Mouse (Mus musculus) CD4-positive helper T cell, adult 2 months (primary cell): Measurements from ENCODE around the gene Wapl.
A peak's percentile ranks its signal among the peaks of the same experiment; 100 is the strongest.

ENCODE experiments used
- DNase-seq: peaks from one replicate; pipeline ENCODE4 v3.0.0-alpha.2; 2012; ENCODE audit warnings: low read depth, missing footprints, low spot score

Gene Wapl

DNA sequence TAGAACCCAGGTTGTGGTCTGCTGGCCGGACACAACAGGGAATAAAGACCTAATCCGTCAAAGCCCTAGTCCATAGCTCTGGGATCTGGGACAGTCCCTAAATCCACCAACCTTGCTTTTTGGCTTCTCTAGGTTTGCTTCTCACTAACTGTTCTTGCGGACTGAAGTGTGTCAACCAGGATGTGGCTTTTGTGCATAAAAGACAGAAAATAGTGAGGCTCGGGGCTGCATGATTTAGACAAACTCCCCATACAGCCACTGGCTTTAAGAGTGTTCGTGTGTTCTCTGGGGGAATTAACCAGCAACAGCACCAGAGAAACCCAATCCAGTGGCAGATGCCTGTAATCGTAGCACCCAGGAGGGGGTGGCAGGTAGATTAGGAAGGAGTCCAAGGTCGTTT, 98.4 kb downstream of the Wapl start:
- peak; percentile 39 for DNase-seq

DNA sequence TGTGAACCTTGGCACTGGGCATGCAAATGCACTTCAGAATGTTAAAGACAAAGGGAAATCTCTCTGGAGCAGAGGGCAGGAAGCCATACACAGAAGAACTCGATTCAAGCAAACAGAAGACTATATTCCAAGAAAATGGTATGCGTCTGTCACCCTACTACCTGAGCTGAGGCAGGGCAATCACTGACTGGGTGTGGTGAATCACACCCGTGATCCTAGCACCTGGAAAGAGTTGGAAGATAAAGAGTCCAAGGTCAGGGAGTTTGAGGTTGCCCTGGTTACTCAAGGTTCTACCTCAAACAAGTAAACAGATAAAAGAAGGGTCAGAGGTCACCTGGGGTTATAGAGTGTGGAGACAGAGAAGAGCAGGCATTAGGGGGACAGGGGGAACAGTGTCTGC, 100.0 kb downstream of the Wapl start:
- DNase-seq, result no peak

DNA sequence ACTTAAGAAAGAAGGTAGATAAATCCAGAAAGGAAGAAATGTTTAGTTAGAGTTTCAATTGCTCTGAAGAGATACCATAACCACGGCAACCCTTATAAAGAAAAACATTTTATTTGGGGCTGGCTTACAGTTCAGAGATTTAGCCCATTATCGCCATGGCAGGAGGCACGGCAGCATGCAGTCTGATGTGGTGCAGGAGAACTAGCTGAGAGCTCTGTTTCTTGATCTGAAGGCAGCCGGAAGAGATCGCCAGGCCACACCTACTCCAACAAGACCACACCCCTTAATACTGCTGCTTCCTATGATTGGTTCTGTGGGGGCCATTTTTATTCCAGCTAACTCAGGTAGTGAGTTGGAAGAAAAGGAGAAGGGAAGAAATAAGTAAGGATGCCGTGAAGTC, 100.5 kb downstream of the Wapl start:
- no peak for DNase-seq

DNA sequence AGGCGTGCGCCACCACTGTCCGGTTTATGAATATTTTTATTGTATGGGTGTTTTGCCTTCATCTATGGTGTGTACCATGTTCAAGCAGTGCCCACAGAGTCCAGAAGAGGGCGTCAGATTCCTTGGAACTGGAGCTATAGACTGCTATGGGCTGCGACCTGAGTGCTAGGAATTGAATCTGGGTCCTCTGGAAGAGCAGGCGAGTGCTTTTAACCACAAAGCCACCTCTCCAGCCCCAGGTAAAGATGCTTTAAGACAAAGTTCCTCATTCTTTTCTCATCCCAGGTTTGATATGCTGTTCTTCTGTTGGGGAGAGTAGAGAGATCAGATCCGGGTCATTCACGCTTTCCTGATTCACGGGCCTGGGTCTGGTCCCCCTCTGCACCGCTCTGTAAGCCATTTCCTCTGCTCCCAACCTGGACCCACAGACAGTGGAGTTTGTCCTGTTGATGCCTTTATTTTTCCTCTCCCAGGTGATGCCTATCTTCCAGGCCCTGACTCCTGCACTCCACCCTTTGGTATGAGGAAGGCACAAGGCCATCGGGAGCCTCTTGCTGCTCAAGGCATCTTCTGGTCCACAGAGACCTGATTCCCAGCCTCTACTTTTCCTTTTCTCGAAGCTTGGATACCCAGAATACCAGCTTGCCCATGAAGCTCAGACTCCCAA, 103.1 kb downstream of the Wapl start:
- DNase-seq, result no peak

DNA sequence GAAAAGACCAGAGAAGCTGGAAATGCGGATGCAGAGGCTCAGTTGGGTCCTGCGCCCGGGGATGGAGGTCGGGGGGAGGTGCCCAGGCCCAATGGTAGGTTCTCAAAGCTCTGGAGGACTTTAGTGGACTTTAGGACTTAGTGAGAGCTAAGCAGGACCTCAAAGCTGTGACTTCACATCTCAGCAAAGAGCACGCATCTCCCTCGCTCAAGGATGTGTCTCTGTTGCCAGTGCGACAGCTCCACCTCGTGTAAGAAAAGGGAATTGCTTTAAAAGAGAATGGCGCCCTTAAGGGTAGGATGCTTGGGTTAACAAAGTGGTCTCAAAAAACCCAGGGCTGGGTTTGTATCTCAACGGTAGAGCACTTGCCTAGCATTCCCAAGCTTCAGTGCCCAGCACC, 104.1 kb downstream of the Wapl start:
- peak; percentile 72 for DNase-seq

DNA sequence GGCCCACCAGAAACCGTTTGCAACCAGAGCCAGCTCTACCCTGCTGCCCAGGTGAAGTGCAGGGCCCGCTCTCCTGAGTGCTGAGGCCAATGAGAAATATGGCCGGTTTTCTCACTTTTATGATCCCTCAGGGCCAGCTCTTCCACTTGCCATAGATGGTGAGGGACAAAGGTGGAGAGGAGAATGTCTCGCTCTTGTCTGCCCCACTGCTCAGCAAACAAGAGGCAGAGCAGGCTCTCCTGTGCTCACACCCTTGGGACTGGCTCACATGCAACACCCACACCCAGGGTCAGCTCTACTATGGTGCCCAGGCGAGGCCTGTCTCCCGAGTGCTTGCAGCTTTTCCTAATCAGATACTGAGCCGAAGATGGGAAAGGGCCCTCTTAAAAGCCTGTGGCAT, 105.0 kb downstream of the Wapl start:
- no peak for DNase-seq

DNA sequence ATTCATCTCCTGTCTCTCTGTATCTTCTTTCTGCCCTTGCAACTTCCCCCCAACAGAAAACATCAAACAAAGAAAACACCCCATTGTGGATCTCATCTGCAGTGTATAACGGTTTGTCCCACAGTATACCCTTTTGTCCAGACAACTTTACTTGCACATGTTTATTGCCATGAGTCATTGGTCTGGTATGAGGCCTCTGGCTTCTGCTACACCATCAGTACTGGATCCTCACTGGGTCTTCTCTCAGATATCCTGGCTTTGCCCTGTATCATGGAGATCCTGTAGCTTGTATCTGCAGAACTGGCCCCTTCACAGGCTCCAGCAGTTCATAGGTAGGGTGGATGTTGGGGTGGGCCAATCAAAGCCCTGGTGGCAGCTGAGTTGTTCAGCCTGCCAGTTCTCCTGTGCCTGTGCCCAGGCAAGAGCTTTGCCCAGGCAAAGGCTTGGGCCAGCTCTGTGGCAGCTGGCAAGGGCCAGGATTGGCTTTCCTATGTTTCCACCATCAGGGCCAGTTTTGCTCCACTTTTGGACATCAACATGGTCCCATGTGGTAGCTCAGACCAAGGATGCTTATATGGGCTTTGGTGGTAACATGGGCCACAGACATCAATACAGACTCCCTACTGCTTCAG, 119.8 kb downstream of the Wapl start:
- no peak for DNase-seq
